Mouse (Mus musculus): ENCODE data around the gene Rab1b.

- TF ChIP-seq CTCF (IDR thresholded peaks at IDR 0.05; ENCODE audit: control insufficient read depth, insufficient read depth, insufficient replicate concordance, low read depth, low read length) (peak; percentile 5; the same call in 1 of the 2 replicates), POLR2A (IDR thresholded peaks at IDR 0.05; ENCODE audit: control insufficient read depth, low read depth, low read length) (no peak)
These were observed 44.5 kb upstream of the Rab1b start for GRCm38 (mm10) chr19:5151331-5151730.
